Mouse (Mus musculus): ENCODE measurements around the gene Gm29276.
"Not testable (repeated sequence)": the region's sequence is repeated elsewhere in the genome, so short reads cannot be mapped to it uniquely, and the experiment has no call there.

The Gm29276 gene

DNA sequence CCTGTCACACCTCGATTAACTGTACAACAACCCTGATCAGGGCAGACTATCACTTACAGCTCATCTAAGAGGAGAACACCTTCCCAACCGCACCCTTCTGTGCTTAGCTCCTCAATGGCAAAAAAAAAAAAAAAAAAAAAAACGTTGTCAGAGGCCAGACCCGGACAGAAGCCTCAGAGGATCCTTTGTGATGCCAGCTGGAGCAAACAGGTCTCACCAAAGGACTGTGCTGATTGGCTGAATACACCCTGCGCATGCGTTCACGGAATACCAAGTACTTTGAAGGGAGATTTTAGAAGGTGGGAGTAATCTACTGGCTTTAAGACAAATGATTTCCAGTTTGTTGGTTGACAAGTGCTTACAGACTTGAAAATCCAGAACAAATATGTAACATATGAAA lies at the start of gene Gm29276:
Gene Gm29276 (minus strand): TSS at position 101 of the 400 bp plus-strand sequence.
- in situ Hi-C loops (cut with MboI, MseI): not testable (repeated sequence)

All from T-helper 17 cell (primary cell).